In the genomic region with DNA sequence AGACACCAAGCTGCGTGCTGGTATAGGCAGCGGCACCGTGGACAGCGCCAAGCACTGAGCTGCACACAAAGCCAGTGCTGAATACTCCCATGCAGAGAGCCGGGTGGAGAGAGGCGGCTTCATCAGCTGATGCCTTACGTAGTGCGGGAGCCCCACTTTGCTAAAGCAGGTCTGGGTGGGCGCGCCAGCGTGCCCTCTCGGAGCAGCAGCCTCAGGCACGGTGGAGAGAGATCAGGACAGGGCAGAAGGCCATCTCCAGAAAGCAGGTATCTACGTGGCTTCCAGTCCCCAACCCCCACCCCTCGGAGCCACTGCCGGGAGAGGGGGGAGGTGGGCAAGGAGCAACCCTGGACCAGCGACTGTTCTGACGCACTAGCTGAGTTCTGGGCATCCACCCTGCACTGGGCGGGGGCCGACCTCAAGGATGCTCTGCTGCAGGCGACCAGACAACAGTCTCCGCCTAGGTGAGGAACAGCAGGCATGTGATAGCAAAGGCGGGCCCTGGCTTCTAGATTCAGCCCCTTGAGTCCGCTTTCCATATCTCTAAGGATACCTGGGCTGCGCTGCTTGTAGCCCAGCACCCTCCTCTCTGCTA, we compare ENCODE assay signal across 8 mouse cellular contexts. TPM values are rescaled to one million over a fixed set of nuclear protein-coding genes. Genes with fewer than 3 reads are reported as not detected.
A peak's percentile ranks its signal among the peaks of the same experiment; 100 is the strongest.
DNase-seq lines count a peak whose midpoint lies in the region; ATAC-seq lines count a peak whose summit lies in the region.
"Had no signal": no experiment of that assay in that cellular context is flagged by ENCODE, and none has a peak within 500 bp of the region (broad histone marks: within the 10 kb centered on the region; RNA-seq: fewer than 3 reads in every experiment).

Htr5a (plus strand) TSS at position 449 of the 595 bp plus-strand sequence.

- 5% methylated on average over 25 of the region's 25 CpGs for WGBS in intestine, embryonic 15.5 days

- H3K4me2 ChIP-seq in intestine, embryonic 15.5 days (replicated peaks): peak within 1 kb of the TSS; percentile 45

- H3K9me3 ChIP-seq in intestine, embryonic 15.5 days: no peaks in the 10 kb centered on the region

- no peaks in the 10 kb centered on the region for H3K4me1 ChIP-seq in intestine, embryonic 15.5 days (replicated peaks)

- H3K27ac ChIP-seq in intestine, embryonic 15.5 days: no peak within 1 kb of the TSS

- ATAC-seq in erythroid progenitor cell, adult 5-6 weeks (replicated peaks; ENCODE audit: low FRiP score, poor library complexity, severe bottlenecking): 0 out of 2 replicates have a peak, but pooled peaks have one; percentile 25
- peak; percentile 76 for ATAC-seq in intestine, embryonic 15.5 days

- H3K27me3 ChIP-seq in intestine, embryonic 15.5 days (replicated peaks): peaks cover 15% of the 10 kb centered on the region

- no peak within 1 kb of the TSS for H3K9ac ChIP-seq in intestine, embryonic 15.5 days

- H3K36me3 ChIP-seq in intestine, embryonic 15.5 days: no peaks in the 10 kb centered on the region

- intact Hi-C loops in left cerebral cortex, postnatal 36 days (cut with DNase I): loop anchor here (10.0 kb wide), 1 partner anchor 233 kb away; the partner anchor contains the start of gene Insig1

- DNase-seq in Muller cell, postnatal 12 days (ENCODE audit: inconsistent ontology term): peak; percentile 26
- DNase-seq in adrenal gland, postnatal 25 days: peak; percentile 23
- peak; percentile 69 to 79 for DNase-seq in left cerebral cortex, postnatal 36 days (ENCODE audit: low spot score in 2 of 2)
- DNase-seq in right cerebral cortex, adult 18-20 months: peak; percentile 75
- no peak for DNase-seq in urinary bladder, adult 2 months (ENCODE audit: low spot score)

- H3K4me3 ChIP-seq in intestine, embryonic 15.5 days (replicated peaks): no peak within 1 kb of the TSS; the same call in 1 of the 2 replicates

RNA-seq across cellular contexts. Expression of gene Htr5a, which starts in this region (rescaled TPM):
- total RNA-seq in adrenal gland, postnatal 25 days (2021): 0.06 TPM in 1 of 2 replicates, not detected in the other
- total RNA-seq in erythroid progenitor cell, adult 5-6 weeks (2015; ENCODE audit: low replicate concordance): not detected in 2 replicates
- total RNA-seq in erythroid progenitor cell, adult 5-6 weeks (2017; ENCODE audit: low replicate concordance): not detected in 2 replicates
- 0.03 TPM in 1 of 2 replicates, not detected in the other for polyA plus RNA-seq in intestine, embryonic 15.5 days (2015; fragmentation: Nextera tagmentation; extraction: Ambion mirVana)
- 10 to 100 TPM; 12.5 to 14.1 TPM for total RNA-seq in left cerebral cortex, postnatal 36 days (2021)
- polyA plus RNA-seq in urinary bladder, adult 2 months (2012; rRNA removed): not detected in 2 replicates
- polyA plus RNA-seq: small intestine, adult 2 months had no signal

Comparison
In these comparisons a context has a peak if more than half of its experiments do, and no peak if none do; other contexts are left out.
1. RNA of gene Htr5a (total RNA-seq): 12.5 to 14.1 TPM in left cerebral cortex, postnatal 36 days; 0.06 TPM in adrenal gland, postnatal 25 days and not detected in erythroid progenitor cell, adult 5-6 weeks; every median in the first group is over 10 times any median in the second.
2. Peak in DNase-seq in adrenal gland, postnatal 25 days; RNA of the gene not detected or under 1 TPM.
3. Peak in ATAC-seq in erythroid progenitor cell, adult 5-6 weeks; RNA of the gene not detected or under 1 TPM.
4. Peak in ATAC-seq and H3K4me2 ChIP-seq in intestine, embryonic 15.5 days; RNA of the gene not detected or under 1 TPM.